Mouse (Mus musculus): Measurements from ENCODE around the gene Gm49425. TPM values are rescaled to one million over a fixed set of nuclear protein-coding genes. Genes with fewer than 3 reads are reported as not detected.

Gene Gm49425
- polyA plus RNA-seq, 1 experiment from 2014 or later = not detected

DNA sequence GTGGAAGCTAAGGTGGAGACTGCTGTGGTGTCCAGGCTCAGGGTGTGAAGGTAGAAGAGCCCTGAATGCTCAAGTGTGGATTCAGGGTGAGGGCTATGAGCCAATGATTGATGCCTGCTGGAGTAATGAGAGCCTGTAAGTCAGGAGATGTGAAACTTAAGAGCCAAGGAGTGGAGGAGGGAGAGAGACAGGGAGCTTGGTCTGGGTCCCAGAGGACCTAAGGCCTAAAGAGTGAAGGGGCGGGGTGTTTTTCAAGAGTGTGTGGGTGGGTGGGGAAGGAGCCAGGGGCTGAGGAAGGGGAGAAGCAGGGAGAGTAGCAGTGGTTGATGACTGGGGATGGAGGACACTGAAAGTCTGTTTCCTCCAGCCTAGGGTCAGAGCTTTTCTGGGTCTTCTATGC, 33.4 kb downstream of the Gm49425 start:
- Histone ChIP-seq H3K4me1 (ENCODE audit: insufficient read depth, low read depth, low read length) (no peaks in the 10 kb centered on the region), H3K4me3 (ENCODE audit: low read depth, low read length) (no peak overlapping the region), H3K9me3 (ENCODE audit: low read length) (no peaks in the 10 kb centered on the region), H3K9ac (replicated peaks; ENCODE audit: low read depth) (no peak overlapping the region), H3K36me3 (ENCODE audit: insufficient read depth, low read length) (no peaks in the 10 kb centered on the region), H3K27ac (ENCODE audit: low read length) (no peak overlapping the region), H3K4me2 (replicated peaks; ENCODE audit: low read depth, low read length) (no peak overlapping the region), H3K27me3 (replicated peaks; ENCODE audit: insufficient read depth, low read length) (no peaks in the 10 kb centered on the region)
- no peak for ATAC-seq
- WGBS = 60% methylated on average over 1 of the region's 1 CpGs
- TF ChIP-seq EP300 (IDR thresholded peaks at IDR 0.05) (no peak), CTCF (IDR thresholded peaks at IDR 0.05) (no peak)
- no peak for DNase-seq (ENCODE audit: low spot score)

DNA sequence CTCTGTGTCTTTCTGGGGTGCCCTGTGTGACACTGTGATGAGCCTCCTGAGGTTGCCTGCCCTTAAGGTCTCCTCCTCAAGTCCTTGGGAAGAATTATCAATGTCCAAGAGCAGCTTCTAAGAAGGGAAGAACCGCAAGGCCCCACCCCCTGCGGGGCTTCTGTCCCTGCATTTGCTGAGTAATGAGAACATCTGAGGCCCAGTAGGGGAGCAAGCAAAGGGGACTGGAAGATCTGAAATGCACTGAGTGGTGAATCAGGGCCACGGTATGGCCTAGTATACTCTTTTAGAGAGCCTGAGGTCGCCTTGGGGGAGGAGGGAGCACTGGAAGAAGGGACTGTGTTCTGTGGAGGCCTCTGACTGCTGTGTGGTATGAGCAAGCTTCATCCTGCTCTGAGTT, 35.0 kb downstream of the Gm49425 start:
- no peaks in the 10 kb centered on the region for H3K4me1 ChIP-seq (ENCODE audit: insufficient read depth, low read depth, low read length)
- no peak for DNase-seq (ENCODE audit: low spot score)
- no peak for ATAC-seq
- H3K9me3 ChIP-seq (ENCODE audit: low read length) = no peaks in the 10 kb centered on the region
- H3K4me3 ChIP-seq (ENCODE audit: low read depth, low read length) = no peak overlapping the region
- no peaks in the 10 kb centered on the region for H3K36me3 ChIP-seq (ENCODE audit: insufficient read depth, low read length)
- H3K27me3 ChIP-seq (replicated peaks; ENCODE audit: insufficient read depth, low read length) = no peaks in the 10 kb centered on the region
- no peak overlapping the region for H3K9ac ChIP-seq (replicated peaks; ENCODE audit: low read depth)
- TF ChIP-seq EP300 (IDR thresholded peaks at IDR 0.05) = no peak
- TF ChIP-seq CTCF (IDR thresholded peaks at IDR 0.05) = no peak
- H3K27ac ChIP-seq (ENCODE audit: low read length) = no peak overlapping the region
- WGBS = 36% methylated on average over 4 of the region's 4 CpGs
- no peak overlapping the region for H3K4me2 ChIP-seq (replicated peaks; ENCODE audit: low read depth, low read length)

DNA sequence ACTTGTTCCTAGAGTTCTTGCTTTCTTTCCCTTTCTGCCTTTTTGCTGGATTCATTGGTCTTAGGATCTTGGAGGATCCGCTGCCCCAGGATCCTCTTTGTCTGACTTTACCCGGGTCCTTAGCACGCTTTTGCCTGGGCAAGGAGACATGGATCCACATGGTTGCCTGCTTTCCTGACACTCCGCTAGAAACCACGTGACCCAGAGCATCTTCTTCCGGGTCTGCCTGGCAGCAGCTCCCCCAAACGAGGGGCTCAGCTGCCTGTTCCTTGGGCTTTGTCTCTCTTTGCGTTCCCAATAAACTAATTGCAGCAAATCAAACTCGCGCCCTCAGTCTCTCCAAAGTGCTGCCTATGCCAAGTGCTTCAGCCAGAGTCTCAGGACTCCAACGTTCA, 37.4 kb downstream of the Gm49425 start:
- no peak for TF ChIP-seq EP300 (IDR thresholded peaks at IDR 0.05)
- TF ChIP-seq CTCF (IDR thresholded peaks at IDR 0.05) = no peak
- H3K4me3 ChIP-seq (ENCODE audit: low read depth, low read length) = peak overlapping the region; percentile 19; the same call in 1 of the 2 replicates
- no peak for ATAC-seq

DNA sequence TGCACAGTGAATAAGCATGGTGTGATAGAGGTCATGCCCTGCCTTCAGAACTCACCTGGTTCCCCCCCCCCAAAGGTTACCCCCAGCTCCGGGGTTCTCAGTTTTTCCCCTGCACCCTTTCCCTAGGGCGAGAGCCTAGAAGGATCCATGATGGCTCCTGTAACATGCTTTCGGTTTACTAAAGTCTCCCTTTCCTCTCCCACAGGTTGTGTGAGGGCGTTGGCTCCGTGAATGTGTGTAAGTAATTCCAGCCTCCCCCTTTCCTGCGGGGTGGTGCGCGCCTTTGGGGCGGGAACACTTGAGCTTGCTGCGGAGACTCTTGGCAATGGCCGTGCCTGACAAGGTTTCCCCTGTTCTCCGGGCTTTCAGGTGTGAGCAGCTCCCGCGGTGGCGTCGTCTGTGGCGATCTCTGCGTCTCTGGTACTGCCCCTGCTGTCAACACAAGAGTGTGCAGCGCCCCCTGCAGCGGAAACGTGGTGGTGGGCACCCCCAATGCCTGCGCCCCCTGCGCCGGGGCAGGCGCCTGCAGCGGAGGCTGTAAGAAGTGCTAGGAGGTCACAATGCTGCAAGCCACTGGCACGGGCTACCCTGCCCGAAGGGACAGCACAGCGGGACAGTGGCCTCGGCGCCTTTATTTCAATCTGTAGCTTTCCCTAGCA, 37.9 kb downstream of the Gm49425 start:
- ATAC-seq = peak; percentile 75
- Histone ChIP-seq H3K27me3 (replicated peaks; ENCODE audit: insufficient read depth, low read length) (no peaks in the 10 kb centered on the region), H3K36me3 (ENCODE audit: insufficient read depth, low read length) (no peaks in the 10 kb centered on the region), H3K9me3 (ENCODE audit: low read length) (no peaks in the 10 kb centered on the region), H3K4me2 (replicated peaks; ENCODE audit: low read depth, low read length) (peak overlapping the region; percentile 49), H3K4me1 (ENCODE audit: insufficient read depth, low read depth, low read length) (no peaks in the 10 kb centered on the region), H3K9ac (replicated peaks; ENCODE audit: low read depth) (no peak overlapping the region), H3K27ac (ENCODE audit: low read length) (no peak overlapping the region), H3K4me3 (ENCODE audit: low read depth, low read length) (peak overlapping the region; percentile 19; the same call in 1 of the 2 replicates)
- whole genome bisulfite sequencing = 6% methylated on average over 31 of the region's 31 CpGs
- TF ChIP-seq CTCF (IDR thresholded peaks at IDR 0.05) = peak; percentile 76
- no peak for TF ChIP-seq EP300 (IDR thresholded peaks at IDR 0.05)
- peak; percentile 55 for DNase-seq (ENCODE audit: low spot score)

More for the DNA sequence above, 37.4 kb downstream of the Gm49425 start:
- Histone ChIP-seq H3K9ac (replicated peaks; ENCODE audit: low read depth) (no peak overlapping the region), H3K4me1 (ENCODE audit: insufficient read depth, low read depth, low read length) (no peaks in the 10 kb centered on the region), H3K36me3 (ENCODE audit: insufficient read depth, low read length) (no peaks in the 10 kb centered on the region), H3K4me2 (replicated peaks; ENCODE audit: low read depth, low read length) (peak overlapping the region; percentile 49), H3K27me3 (replicated peaks; ENCODE audit: insufficient read depth, low read length) (no peaks in the 10 kb centered on the region), H3K9me3 (ENCODE audit: low read length) (no peaks in the 10 kb centered on the region), H3K27ac (ENCODE audit: low read length) (no peak overlapping the region)
- WGBS = 30% methylated on average over 11 of the region's 11 CpGs
- DNase-seq (ENCODE audit: low spot score) = no peak

DNA sequence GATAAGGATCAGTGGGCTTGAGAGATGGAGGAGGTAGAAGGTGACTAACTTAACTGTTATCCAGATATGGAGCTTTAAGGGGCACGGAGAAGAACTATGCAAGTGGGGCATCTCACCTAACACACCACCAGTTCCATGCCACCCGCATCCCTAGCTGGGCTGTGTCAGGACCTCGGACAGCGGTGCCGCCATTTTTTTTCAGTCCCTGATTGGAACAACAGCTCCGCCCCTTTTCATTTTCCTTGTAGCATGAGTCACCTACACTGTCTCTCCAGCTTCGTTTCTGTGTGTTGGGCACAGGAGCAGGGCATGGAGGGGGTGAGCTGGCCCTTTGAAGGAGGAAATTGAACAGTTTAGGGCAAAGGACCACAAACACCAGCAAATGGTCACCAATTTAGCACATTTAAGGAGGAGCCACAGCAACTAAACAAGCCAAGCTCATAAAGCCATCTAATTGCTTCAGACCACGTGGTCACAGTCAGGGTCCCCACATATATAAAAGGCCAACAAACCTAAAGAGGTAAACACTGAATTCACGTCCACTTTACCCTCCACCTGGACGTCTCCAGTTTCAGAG, 44.0 kb downstream of the Gm49425 start, which contains the start of gene Krt86:
TSS of gene Krt86 (plus strand) at position 527 of the 577 bp plus-strand sequence.
- no peak within 1 kb of the TSS for H3K27ac ChIP-seq (ENCODE audit: low read length)
- H3K4me3 ChIP-seq (ENCODE audit: low read depth, low read length) = no peak within 1 kb of the TSS
- DNase-seq (ENCODE audit: low spot score) (peak; percentile 75), ATAC-seq (peak; percentile 47; the same call in 1 of the 2 replicates)
- no peaks in the 10 kb centered on the region for H3K9me3 ChIP-seq (ENCODE audit: low read length)
- no peaks in the 10 kb centered on the region for H3K36me3 ChIP-seq (ENCODE audit: insufficient read depth, low read length)
- no peak within 1 kb of the TSS for H3K4me2 ChIP-seq (replicated peaks; ENCODE audit: low read depth, low read length)
- no peaks in the 10 kb centered on the region for H3K27me3 ChIP-seq (replicated peaks; ENCODE audit: insufficient read depth, low read length)
- H3K9ac ChIP-seq (replicated peaks; ENCODE audit: low read depth) = no peak within 1 kb of the TSS
- 25% methylated on average over 10 of the region's 10 CpGs for WGBS
- H3K4me1 ChIP-seq (ENCODE audit: insufficient read depth, low read depth, low read length) = no peaks in the 10 kb centered on the region
- no peak for TF ChIP-seq CTCF (IDR thresholded peaks at IDR 0.05)
- TF ChIP-seq EP300 (IDR thresholded peaks at IDR 0.05) = no peak

DNA sequence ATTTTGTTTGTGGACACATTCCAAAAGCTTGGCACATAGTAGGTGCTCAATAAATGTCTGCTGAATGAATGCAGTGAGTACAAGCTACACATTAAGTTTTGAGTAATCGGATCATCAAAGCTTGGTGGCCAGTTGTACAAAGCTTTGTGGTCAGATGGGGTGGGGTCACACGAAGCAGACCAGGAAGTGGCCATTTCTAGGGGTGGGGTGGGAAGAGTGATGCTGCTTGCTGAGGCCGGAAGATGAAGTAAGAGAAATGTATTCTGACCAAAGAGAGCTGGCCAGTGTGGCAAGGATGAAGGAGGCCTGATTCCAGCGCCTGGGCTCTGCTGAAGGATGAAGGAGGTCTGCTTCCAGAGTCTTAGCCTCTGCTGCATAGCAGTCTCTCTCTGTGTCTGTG, 48.0 kb downstream of the Gm49425 start:
- Histone ChIP-seq H3K4me3 (ENCODE audit: low read depth, low read length) (no peak overlapping the region), H3K4me1 (ENCODE audit: insufficient read depth, low read depth, low read length) (no peaks in the 10 kb centered on the region), H3K36me3 (ENCODE audit: insufficient read depth, low read length) (no peaks in the 10 kb centered on the region), H3K27ac (ENCODE audit: low read length) (no peak overlapping the region), H3K9me3 (ENCODE audit: low read length) (no peaks in the 10 kb centered on the region), H3K9ac (replicated peaks; ENCODE audit: low read depth) (no peak overlapping the region), H3K27me3 (replicated peaks; ENCODE audit: insufficient read depth, low read length) (no peaks in the 10 kb centered on the region), H3K4me2 (replicated peaks; ENCODE audit: low read depth, low read length) (no peak overlapping the region)
- ATAC-seq = no peak
- WGBS = 66% methylated on average over 4 of the region's 4 CpGs
- TF ChIP-seq EP300 (IDR thresholded peaks at IDR 0.05) (no peak), CTCF (IDR thresholded peaks at IDR 0.05) (no peak)
- no peak for DNase-seq (ENCODE audit: low spot score)

Small RNAs within 50 kb of the gene (microRNA-seq; reads per million reads assigned to microRNA genes)
- not detected for gene Gm44393

Other genes starting within 250 kb of the Gm49425 start
- gene Atg101, start 233.0 kb downstream of the Gm49425 start, polyA plus RNA-seq (2015; fragmentation: Nextera tagmentation; extraction: Ambion mirVana) = 73.1 and 74.2 TPM in 2 replicates
- 74.9 and 82.4 TPM in 2 replicates for gene 6030408B16Rik, start 224.0 kb downstream of the Gm49425 start, polyA plus RNA-seq (2015; fragmentation: Nextera tagmentation; extraction: Ambion mirVana)
- 19.6 and 26.3 TPM in 2 replicates for gene Krt80, start 147.1 kb downstream of the Gm49425 start, polyA plus RNA-seq (2015; fragmentation: Nextera tagmentation; extraction: Ambion mirVana)
- 430 and 463 TPM in 2 replicates for gene Krt7, start 106.2 kb downstream of the Gm49425 start, polyA plus RNA-seq (2015; fragmentation: Nextera tagmentation; extraction: Ambion mirVana)
- 0.24 and 0.29 TPM in 2 replicates for gene Krt87, start 78.5 kb downstream of the Gm49425 start, polyA plus RNA-seq (2015; fragmentation: Nextera tagmentation; extraction: Ambion mirVana)
- 0.15 and 0.21 TPM in 2 replicates for gene Krt88, start 69.5 kb downstream of the Gm49425 start, polyA plus RNA-seq (2015; fragmentation: Nextera tagmentation; extraction: Ambion mirVana)
- not detected in 2 replicates for gene Krt81, start 53.5 kb downstream of the Gm49425 start, polyA plus RNA-seq (2015; fragmentation: Nextera tagmentation; extraction: Ambion mirVana)
- gene Krt86, start 43.8 kb downstream of the Gm49425 start, polyA plus RNA-seq (2015; fragmentation: Nextera tagmentation; extraction: Ambion mirVana) = not detected in 2 replicates
- not detected in 2 replicates for gene Krt83, start 25.7 kb downstream of the Gm49425 start, polyA plus RNA-seq (2015; fragmentation: Nextera tagmentation; extraction: Ambion mirVana)
- not detected in 2 replicates for gene Krt84, start 15.6 kb upstream of the Gm49425 start, polyA plus RNA-seq (2015; fragmentation: Nextera tagmentation; extraction: Ambion mirVana)
- gene Krt82, start 33.4 kb upstream of the Gm49425 start, polyA plus RNA-seq (2015; fragmentation: Nextera tagmentation; extraction: Ambion mirVana) = not detected in 2 replicates
- gene Krt90, start 45.7 kb upstream of the Gm49425 start, polyA plus RNA-seq (2015; fragmentation: Nextera tagmentation; extraction: Ambion mirVana) = 0.05 and 0.14 TPM in 2 replicates
- not detected in 2 replicates for gene Krt75, start 56.6 kb upstream of the Gm49425 start, polyA plus RNA-seq (2015; fragmentation: Nextera tagmentation; extraction: Ambion mirVana)
- gene Gm5414, start 110.9 kb upstream of the Gm49425 start, polyA plus RNA-seq (2015; fragmentation: Nextera tagmentation; extraction: Ambion mirVana) = not detected in 2 replicates
- gene Gm5478, start 130.1 kb upstream of the Gm49425 start, polyA plus RNA-seq (2015; fragmentation: Nextera tagmentation; extraction: Ambion mirVana) = not detected in 2 replicates
- gene Krt6b, start 163.0 kb upstream of the Gm49425 start, polyA plus RNA-seq (2015; fragmentation: Nextera tagmentation; extraction: Ambion mirVana) = not detected in 2 replicates
- gene Krt6a, start 177.0 kb upstream of the Gm49425 start, polyA plus RNA-seq (2015; fragmentation: Nextera tagmentation; extraction: Ambion mirVana) = 0.06 and 0.18 TPM in 2 replicates
- 0.12 TPM in 1 of 2 replicates, not detected in the other for gene Krt5, start 195.6 kb upstream of the Gm49425 start, polyA plus RNA-seq (2015; fragmentation: Nextera tagmentation; extraction: Ambion mirVana)
- gene Krt71, start 225.8 kb upstream of the Gm49425 start, polyA plus RNA-seq (2015; fragmentation: Nextera tagmentation; extraction: Ambion mirVana) = not detected in 2 replicates